Mouse (Mus musculus) liver, embryonic 11.5 days (tissue): ENCODE measurements around the gene Ppm1n. TPM values are rescaled to one million over a fixed set of nuclear protein-coding genes. Genes with fewer than 3 reads are reported as not detected.

Experiments
- ATAC-seq: fragments of 200-750 bp; cut with Nextera tagmentation; replicated peaks from 2 replicates; pipeline ENCODE4 v1.8.0; 2017; ENCODE audit warnings: moderate number of reproducible peaks, mild to moderate bottlenecking, moderate TSS enrichment, moderate library complexity; ENCODE audit not compliant: low FRiP score
- DNase-seq: peaks from one replicate; pipeline ENCODE4 v3.0.0-alpha.2; 2017; ENCODE audit warnings: low spot score
- H3K27ac ChIP-seq: fragments of 300-500 bp; sonication (generic); 2 replicates; pipeline ENCODE4 v1.5.1; 2014; ENCODE audit warnings: mild to moderate bottlenecking, low read depth, low read length, control low read depth
- H3K27me3 ChIP-seq: fragments of 300-500 bp; sonication (generic); replicated peaks from 2 replicates; pipeline ENCODE4 v1.6.1; 2014; ENCODE audit warnings: low read length, mixed read lengths; ENCODE audit not compliant: control insufficient read depth, insufficient read depth
- H3K36me3 ChIP-seq: fragments of 300-500 bp; sonication (generic); 2 replicates; pipeline ENCODE4 v1.6.1; 2014; ENCODE audit warnings: mild to moderate bottlenecking, low read length, moderate library complexity, mixed read lengths; ENCODE audit not compliant: control insufficient read depth, insufficient read depth
- H3K4me1 ChIP-seq: fragments of 300-500 bp; sonication (generic); replicated peaks from 2 replicates; pipeline ENCODE4 v1.6.1; 2014; ENCODE audit warnings: low read length, mixed read lengths; ENCODE audit not compliant: control insufficient read depth, insufficient read depth
- H3K4me2 ChIP-seq: fragments of 300-500 bp; sonication (generic); 2 replicates; pipeline ENCODE4 v1.6.1; 2014; ENCODE audit warnings: mild to moderate bottlenecking, control low read depth, moderate library complexity
- H3K4me3 ChIP-seq: fragments of 300-500 bp; sonication (generic); 2 replicates; pipeline ENCODE4 v1.5.1; 2014; ENCODE audit warnings: low read depth, low read length, control low read depth
- H3K9ac ChIP-seq: fragments of 300-500 bp; sonication (generic); 2 replicates; pipeline ENCODE4 v1.6.1; 2014; ENCODE audit warnings: low read depth, low read length, control low read depth
- H3K9me3 ChIP-seq: fragments of 300-500 bp; sonication (generic); 2 replicates; pipeline ENCODE4 v1.6.1; 2016; ENCODE audit warnings: low read length, inconsistent platforms, mixed read lengths; ENCODE audit not compliant: control insufficient read depth
- WGBS: fragments of 180-500 bp; shearing (Covaris S2); extraction: QIAGEN DNeasy Blood & Tissue Kit; methylation state at CpG from one replicate; pipeline ENCODE4 v1.1.7; 2014; 5-methylcytosine and 5-hydroxymethylcytosine counted together
- polyA plus RNA-seq: library from polyadenylated mRNA; unstranded; fragments of >200 nt; fragmentation: Nextera tagmentation; extraction: Ambion mirVana; gene quantifications from 2 replicates; pipeline ENCODE4 v1.2.1, GENCODE M21; 2014

Gene Ppm1n
- polyA plus RNA-seq, 1 experiment from 2014 or later = not detected

DNA sequence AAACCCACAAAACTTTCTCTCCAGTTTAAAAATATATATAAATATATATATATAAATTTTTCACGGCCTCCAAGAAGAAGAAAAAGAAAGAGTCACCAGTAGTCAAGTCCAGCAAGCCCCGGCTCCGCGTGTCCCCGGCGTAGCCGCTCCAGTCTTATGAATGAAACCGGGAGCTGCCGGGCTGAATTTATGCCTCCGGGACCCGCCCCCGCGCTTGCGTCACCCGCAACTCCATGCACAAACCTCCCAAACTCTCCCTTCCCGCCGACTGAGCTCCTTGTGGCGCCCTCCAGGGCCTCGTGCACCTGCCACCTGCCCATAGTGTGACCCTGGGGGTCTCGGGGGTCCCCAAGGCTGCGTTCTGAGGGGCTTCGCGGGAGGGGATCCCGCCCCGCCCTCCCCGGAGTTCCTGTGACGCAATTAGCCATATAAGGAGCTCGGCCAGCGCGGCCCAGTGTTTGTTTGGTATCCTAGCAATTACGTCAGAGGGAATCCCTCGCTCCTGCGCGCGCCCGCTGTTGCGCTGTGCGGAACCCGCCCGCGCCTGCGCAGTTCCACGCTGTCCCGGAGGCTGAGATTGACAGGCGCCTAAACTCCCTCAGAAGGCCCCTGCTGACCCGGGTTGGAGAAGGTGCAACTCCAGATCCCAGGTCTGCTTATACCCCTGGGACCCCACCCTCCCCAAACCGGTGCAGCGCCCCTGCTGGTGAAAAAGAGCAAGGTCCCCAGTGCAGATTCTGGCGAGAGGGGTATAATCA, 30.2 kb upstream of the Ppm1n start, which contains the start of gene Fosb:
TSS of gene Fosb (minus strand) at position 168 of the 758 bp plus-strand sequence.
- Histone ChIP-seq H3K9me3 (no peaks in the 10 kb centered on the region), H3K4me2 (peak within 1 kb of the TSS; percentile 100), H3K4me1 (peaks cover 10% of the 10 kb centered on the region), H3K4me3 (peak within 1 kb of the TSS; percentile 69), H3K9ac (peak within 1 kb of the TSS; percentile 51), H3K27me3 (peaks cover 41% of the 10 kb centered on the region), H3K36me3 (no peaks in the 10 kb centered on the region), H3K27ac (no peak within 1 kb of the TSS)
- DNase-seq = peak; percentile 96
- under 1% methylated on average over 49 of the region's 49 CpGs for WGBS
- peak; percentile 82 for ATAC-seq

DNA sequence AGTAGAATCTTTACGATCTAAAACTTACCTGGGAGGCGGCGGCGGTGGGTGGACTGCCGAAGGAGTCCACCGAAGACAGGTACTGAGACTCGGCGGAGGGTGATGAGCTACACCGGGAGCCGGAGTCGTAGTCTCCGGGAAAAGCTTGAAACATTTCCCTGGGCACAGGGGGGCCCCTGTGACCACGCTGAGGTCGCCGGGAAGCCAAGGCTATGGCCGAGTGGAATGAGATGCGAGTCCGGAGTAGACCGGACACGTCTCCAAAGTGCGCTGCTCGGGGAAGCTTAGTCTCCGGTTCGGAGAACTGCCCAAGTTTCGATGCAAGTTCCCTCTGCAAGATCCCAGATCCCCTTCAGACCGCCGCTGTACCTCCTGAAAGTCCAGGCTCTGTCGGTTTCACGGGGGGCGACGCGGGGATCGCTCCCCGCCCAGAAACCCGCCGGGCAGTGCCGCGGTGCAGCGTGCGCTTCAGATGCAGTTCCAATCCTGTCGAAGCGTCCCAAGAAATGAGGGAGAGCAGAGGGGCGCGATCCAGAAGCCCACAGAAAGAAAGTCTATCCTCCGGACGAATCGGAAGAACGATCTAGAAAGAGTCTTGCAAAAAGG, 29.5 kb upstream of the Ppm1n start:
- H3K4me3 ChIP-seq = peak overlapping the region; percentile 69
- ATAC-seq (no peak), DNase-seq (no peak)
- peaks cover 48% of the 10 kb centered on the region for H3K27me3 ChIP-seq
- no peak overlapping the region for H3K27ac ChIP-seq
- WGBS = under 1% methylated on average over 48 of the region's 48 CpGs
- no peaks in the 10 kb centered on the region for H3K36me3 ChIP-seq
- H3K9me3 ChIP-seq = no peaks in the 10 kb centered on the region
- H3K4me1 ChIP-seq = peaks cover 12% of the 10 kb centered on the region
- peak overlapping the region; percentile 100 for H3K4me2 ChIP-seq
- peak overlapping the region; percentile 51 for H3K9ac ChIP-seq

DNA sequence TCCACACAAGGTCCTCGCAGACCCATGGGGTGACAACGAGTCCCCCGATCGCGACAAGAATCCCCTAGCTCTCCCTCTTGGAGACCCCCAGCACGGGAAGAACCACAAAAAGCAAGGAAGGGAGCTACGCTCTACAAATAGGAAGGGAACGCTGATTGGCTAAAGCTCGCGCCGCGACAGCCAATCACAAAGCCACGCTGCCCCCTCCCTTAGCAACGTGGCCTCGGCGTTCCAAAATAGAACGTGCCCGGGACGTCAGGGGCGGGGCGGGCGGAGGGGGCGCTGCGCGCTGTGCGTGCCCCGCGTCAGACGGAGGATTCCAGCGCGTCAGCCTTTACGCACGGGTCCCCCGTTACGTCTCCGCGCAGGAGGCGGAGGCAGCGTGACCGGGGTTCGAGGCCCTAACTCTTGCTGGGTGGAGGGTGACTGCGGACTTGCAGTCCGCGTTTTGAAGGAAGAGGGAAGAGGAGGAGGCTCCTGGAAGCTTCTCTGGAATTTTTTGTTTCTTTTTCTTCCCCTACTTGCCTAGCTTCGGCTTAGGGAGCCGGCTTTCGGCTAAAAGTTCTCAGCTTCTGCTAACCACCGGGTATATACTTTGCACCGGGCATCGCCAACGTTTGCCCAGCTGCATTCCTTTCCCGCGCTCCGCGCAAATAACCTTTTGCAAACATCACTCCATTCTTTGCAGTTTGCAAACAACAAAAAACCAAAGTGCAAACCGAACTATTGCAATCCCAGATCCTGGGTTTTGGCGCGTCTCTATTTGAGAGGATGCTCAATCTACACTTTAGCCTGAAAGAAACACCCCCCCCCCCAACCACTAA, 28.8 kb upstream of the Ppm1n start:
- DNase-seq (peak; percentile 97), ATAC-seq (peak; percentile 87)
- Histone ChIP-seq H3K27ac (peak overlapping the region; percentile 46; the same call in 1 of the 2 replicates), H3K27me3 (peaks cover 49% of the 10 kb centered on the region), H3K9ac (peak overlapping the region; percentile 63), H3K4me2 (peak overlapping the region; percentile 100), H3K9me3 (no peaks in the 10 kb centered on the region), H3K4me1 (peaks cover 14% of the 10 kb centered on the region), H3K36me3 (no peaks in the 10 kb centered on the region), H3K4me3 (peak overlapping the region; percentile 69)
- under 1% methylated on average over 58 of the region's 58 CpGs for WGBS

DNA sequence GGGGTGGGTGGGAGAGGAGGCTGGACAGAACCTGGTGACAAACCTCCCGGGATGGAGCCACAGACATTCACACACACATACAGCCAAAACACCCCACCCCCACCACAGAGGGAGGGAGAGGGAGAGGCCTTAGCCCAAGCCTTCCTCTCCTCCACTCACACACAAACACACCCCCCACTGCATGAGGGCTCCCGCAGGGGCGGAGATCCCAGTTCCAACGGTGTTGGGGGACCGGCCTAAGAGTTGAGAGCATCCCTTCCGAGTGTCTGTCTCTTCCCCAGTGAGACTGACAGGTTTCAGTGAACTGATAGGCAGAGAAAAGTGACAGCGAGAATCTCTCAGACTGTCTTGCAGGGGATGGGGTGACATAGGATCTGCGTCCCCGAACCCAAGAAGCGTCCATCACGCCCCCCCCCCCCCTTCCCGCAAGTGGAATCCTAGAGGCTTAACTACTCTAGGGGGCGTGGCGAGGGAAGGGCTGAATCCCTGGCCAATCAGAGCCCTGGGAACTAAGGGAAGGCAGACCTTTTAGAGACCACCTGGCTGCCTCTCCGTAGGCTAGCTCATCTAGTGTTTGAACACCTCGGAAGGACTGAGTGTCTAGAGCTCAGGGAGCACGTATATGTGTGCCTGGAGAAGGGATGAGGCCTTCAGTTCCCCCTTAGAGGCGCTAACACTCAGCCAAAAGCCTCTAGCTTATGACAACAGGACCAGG, 28.0 kb upstream of the Ppm1n start:
- peaks cover 14% of the 10 kb centered on the region for H3K4me1 ChIP-seq
- H3K36me3 ChIP-seq = no peaks in the 10 kb centered on the region
- DNase-seq = no peak
- H3K9ac ChIP-seq = peak overlapping the region; percentile 63
- H3K27me3 ChIP-seq = peaks cover 53% of the 10 kb centered on the region
- peak overlapping the region; percentile 69 for H3K4me3 ChIP-seq
- WGBS = 5% methylated on average over 15 of the region's 18 CpGs
- peak; percentile 38 for ATAC-seq
- peak overlapping the region; percentile 46; the same call in 1 of the 2 replicates for H3K27ac ChIP-seq
- H3K4me2 ChIP-seq = peak overlapping the region; percentile 100
- no peaks in the 10 kb centered on the region for H3K9me3 ChIP-seq

DNA sequence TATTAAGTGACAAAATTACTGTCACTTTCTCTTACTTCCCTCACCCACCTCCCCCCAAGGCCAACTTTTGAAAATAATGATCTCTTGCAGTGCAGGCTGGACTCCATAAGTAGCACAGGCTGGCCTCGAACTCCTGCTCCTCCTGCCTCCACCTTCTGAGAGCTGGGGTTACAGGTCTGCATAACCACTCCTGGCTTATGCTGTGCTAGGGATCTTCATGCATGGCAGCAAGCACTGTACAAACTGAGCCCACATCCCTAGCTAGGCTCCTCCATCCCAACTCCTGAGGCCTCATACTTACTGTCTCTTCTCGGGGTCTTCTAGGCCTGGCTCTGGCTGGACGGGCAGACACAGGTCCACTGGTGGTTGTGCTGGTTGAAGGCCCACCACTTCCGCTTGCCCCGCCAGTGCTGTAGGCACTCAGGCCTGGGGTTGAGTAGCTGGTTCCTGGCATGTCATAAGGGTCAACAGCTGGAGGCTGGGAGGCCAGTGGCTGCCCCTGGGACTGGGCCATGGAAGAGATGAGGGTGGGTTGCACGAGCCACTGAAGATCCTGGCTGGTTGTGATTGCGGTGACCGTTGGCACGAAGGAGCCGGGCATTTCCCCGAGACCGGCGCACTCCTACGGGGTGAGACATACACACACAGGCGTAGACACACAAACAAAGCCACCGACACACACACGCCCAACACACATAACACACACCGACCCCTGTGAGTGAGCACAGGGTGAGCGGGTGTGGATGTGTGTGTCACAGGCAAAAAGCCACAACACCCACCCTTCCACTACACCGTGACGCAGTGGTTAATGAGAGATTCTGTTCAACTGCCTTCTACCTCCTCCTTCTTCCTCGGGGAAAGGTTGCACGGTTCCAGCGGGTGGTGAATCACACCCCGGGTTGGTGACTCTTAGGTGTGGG, 27.2 kb upstream of the Ppm1n start:
- no peaks in the 10 kb centered on the region for H3K9me3 ChIP-seq
- DNase-seq (no peak), ATAC-seq (no peak)
- H3K36me3 ChIP-seq = no peaks in the 10 kb centered on the region
- no peak overlapping the region for H3K27ac ChIP-seq
- no peak overlapping the region for H3K9ac ChIP-seq
- no peak overlapping the region for H3K4me2 ChIP-seq
- H3K4me1 ChIP-seq = peaks cover 14% of the 10 kb centered on the region
- H3K27me3 ChIP-seq = peaks cover 61% of the 10 kb centered on the region
- H3K4me3 ChIP-seq = no peak overlapping the region; the same call in 1 of the 2 replicates
- WGBS = 66% methylated on average over 25 of the region's 25 CpGs

DNA sequence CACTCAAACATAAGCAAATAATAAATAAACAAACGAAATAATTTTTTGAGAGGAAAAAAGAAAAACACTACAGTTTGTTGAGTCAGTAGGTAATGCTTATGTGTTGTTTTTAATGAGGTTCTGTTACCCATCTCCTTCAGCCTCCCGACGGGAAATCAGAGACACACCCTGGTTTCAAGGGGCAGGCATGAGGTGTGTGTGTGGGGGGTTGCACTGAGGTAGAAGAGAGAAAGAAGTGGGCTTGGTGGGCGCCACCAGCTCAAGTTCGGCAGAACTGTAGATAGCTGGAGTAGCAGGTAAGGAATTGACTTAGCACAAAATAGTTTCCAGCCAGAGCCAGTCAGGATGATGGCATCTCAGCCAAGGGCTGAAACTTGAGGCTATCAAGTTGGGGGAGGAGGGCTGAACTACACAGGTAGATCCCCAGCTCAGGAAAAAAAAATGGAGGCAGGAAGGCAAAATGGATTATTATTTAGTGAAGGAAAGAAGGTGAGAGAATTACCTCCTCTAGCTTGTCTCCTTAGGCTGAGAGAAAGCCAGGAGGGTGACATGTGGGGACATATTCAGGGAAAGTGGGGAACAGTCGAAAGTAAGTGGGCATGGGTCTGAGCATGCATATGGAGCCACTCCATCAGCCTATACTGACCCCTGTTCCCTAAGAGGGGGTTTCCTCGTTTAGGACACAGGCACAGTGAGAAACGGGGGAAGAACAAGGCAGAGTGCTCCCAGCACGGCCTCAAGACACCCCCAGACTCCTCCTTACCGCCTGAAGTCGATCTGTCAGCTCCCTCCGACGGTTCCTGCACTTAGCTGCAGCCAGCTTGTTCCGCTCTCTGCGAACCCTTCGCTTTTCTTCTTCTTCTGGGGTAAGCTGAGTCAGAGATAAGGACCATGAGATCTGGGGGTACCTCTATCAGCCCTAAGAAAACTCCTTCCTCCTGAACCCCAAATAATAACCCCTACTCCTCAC, 26.2 kb upstream of the Ppm1n start:
- Histone ChIP-seq H3K27ac (no peak overlapping the region), H3K36me3 (no peaks in the 10 kb centered on the region), H3K4me3 (no peak overlapping the region), H3K9me3 (no peaks in the 10 kb centered on the region), H3K27me3 (peaks cover 63% of the 10 kb centered on the region), H3K4me2 (no peak overlapping the region), H3K4me1 (peaks cover 14% of the 10 kb centered on the region), H3K9ac (no peak overlapping the region)
- DNase-seq (no peak), ATAC-seq (no peak)
- 48% methylated on average over 16 of the region's 16 CpGs for WGBS

DNA sequence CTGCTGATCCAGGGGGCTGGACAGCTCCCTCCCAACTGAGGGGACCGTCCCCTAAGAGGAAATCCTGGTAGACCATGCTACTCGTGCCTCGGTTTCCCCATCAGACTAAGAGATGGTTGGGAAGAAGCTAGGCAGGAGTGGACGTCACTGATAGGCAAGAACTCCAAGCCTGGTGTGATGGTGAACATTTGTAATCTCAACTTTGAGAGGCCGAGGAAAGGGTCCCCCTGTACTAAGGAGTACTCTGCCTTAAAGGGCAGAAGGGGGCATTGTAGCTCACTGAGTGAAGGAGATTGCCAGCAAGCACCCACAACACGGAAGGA, 25.5 kb upstream of the Ppm1n start:
- ATAC-seq = no peak
- Histone ChIP-seq H3K27ac (no peak overlapping the region), H3K4me1 (peaks cover 12% of the 10 kb centered on the region), H3K9me3 (no peaks in the 10 kb centered on the region), H3K4me2 (peak overlapping the region; percentile 59; the same call in 1 of the 2 replicates), H3K4me3 (peak overlapping the region; percentile 36; the same call in 1 of the 2 replicates), H3K27me3 (peaks cover 63% of the 10 kb centered on the region), H3K36me3 (no peaks in the 10 kb centered on the region), H3K9ac (no peak overlapping the region)
- no peak for DNase-seq
- WGBS = 9% methylated on average over 6 of the region's 6 CpGs
